Mouse (Mus musculus): ENCODE data around the gene Efcab2.

Efcab2 gene

GRCm38 (mm10) chr1:178485138-178485867, 79.4 kb downstream of the Efcab2 start:
- DNase-seq (ENCODE audit: low spot score in 2 of 2), result no peak

GRCm38 (mm10) chr1:178485868-178486220, 80.0 kb downstream of the Efcab2 start:
- DNase-seq (ENCODE audit: low spot score in 2 of 2), result no peak

GRCm38 (mm10) chr1:178486828-178487227, 80.9 kb downstream of the Efcab2 start:
- DNase-seq (ENCODE audit: low spot score in 2 of 2), result peak; percentile 43 to 59

- peak in 1 of 2 experiments; percentile 38 for DNase-seq (ENCODE audit: low spot score in 2 of 2)
Observed at GRCm38 (mm10) chr1:178489127-178489526, 83.2 kb downstream of the Efcab2 start.

GRCm38 (mm10) chr1:178491733-178492132, 85.8 kb downstream of the Efcab2 start:
- DNase-seq (ENCODE audit: low spot score in 2 of 2), result no peak

- no peak for DNase-seq (ENCODE audit: low spot score in 2 of 2)
Observed at GRCm38 (mm10) chr1:178492493-178492892, 86.6 kb downstream of the Efcab2 start.

GRCm38 (mm10) chr1:178496186-178496585, 90.3 kb downstream of the Efcab2 start:
- no peak for DNase-seq (ENCODE audit: low spot score in 2 of 2)

- no peak for DNase-seq (ENCODE audit: low spot score in 2 of 2)
Observed at GRCm38 (mm10) chr1:178496841-178497240, 91.0 kb downstream of the Efcab2 start.

- DNase-seq (ENCODE audit: low spot score in 2 of 2), result no peak
Observed at GRCm38 (mm10) chr1:178506938-178507337, 101.1 kb downstream of the Efcab2 start.

- DNase-seq (ENCODE audit: low spot score in 2 of 2), result no peak
Observed at GRCm38 (mm10) chr1:178512323-178513031, 106.6 kb downstream of the Efcab2 start.

GRCm38 (mm10) chr1:178513954-178514353, 108.1 kb downstream of the Efcab2 start:
- DNase-seq (ENCODE audit: low spot score in 2 of 2), result no peak

GRCm38 (mm10) chr1:178515839-178516238, 110.0 kb downstream of the Efcab2 start:
- no peak for DNase-seq (ENCODE audit: low spot score in 2 of 2)

GRCm38 (mm10) chr1:178522389-178522788, 116.5 kb downstream of the Efcab2 start:
- peak in 1 of 2 experiments; percentile 35 for DNase-seq (ENCODE audit: low spot score in 2 of 2)

GRCm38 (mm10) chr1:178523152-178523551, 117.3 kb downstream of the Efcab2 start:
- no peak for DNase-seq (ENCODE audit: low spot score in 2 of 2)

GRCm38 (mm10) chr1:178527185-178527546, 121.3 kb downstream of the Efcab2 start:
- peak; percentile 84 to 89 for DNase-seq (ENCODE audit: low spot score in 2 of 2)

- peak; percentile 52 to 58 for DNase-seq (ENCODE audit: low spot score in 2 of 2)
Observed at GRCm38 (mm10) chr1:178527547-178528361, 121.9 kb downstream of the Efcab2 start.

- peak; percentile 67 to 69 for DNase-seq (ENCODE audit: low spot score in 2 of 2)
Observed at GRCm38 (mm10) chr1:178528431-178529351, 122.8 kb downstream of the Efcab2 start, which contains the start of gene Kif26b. TSS of gene Kif26b (plus strand) at chr1:178529125.

GRCm38 (mm10) chr1:178529512-178530300, 123.8 kb downstream of the Efcab2 start:
- DNase-seq (ENCODE audit: low spot score in 2 of 2), result peak; percentile 43 to 47

- peak; percentile 86 to 91 for DNase-seq (ENCODE audit: low spot score in 2 of 2)
Observed at GRCm38 (mm10) chr1:178530301-178531078, 124.6 kb downstream of the Efcab2 start.
